Mouse (Mus musculus) right cerebral cortex, postnatal 25 days (tissue): ENCODE results near the gene Sarm1.

Experiments used
- DNase-seq: peaks from one replicate; pipeline ENCODE4 v3.0.0; 2022

Gene Sarm1

DNA sequence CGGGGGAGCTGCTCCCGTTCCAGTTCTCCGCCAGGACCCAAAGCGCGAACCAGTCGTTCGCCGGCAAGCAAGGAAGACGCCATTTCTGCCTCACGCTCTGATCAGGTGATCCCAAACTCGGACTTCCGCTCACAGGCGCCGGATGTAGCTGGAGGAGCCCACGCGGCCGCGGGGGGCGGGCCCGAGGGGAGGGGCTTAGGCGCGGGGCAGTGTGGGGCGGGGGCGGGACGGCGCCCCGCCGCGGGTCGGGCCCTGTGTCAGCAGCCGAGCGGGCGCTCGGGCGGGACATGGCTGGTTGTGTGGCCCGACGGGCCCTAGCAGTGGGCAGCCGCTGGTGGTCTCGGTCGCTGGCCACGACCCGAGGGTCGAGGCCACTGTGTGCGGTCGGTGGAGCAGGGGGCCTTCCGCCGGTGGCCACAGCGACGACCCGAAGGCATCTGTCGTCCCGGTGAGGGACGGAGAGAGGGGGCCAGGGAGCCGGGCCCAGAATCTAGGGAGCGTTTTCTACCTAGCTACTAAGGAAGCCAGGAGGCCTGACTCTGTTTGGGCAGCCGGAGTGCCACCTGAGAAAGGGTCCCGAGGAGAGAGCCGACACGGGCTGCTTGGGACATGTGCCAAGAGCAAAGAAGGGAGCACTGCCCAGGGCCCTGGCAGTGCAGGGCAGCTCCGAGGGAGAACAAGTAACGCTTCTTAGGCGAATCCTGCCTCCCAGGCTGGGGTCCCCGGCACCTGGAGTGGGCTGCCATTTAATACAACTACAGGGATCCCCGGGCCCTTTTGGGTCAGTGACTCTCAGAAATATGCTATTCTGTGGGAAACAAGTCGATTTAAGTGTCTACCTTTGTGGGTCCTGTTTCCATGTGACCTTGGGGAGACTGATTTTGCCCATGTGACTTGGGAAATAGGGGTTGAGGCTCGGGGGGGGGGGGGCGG lies 14.7 kb upstream of the Sarm1 start, which contains the start of the genes Tmem199 and Poldip2:
Gene Tmem199, minus strand, starts transcription at position 148 of the 933 bp plus-strand sequence.
Gene Poldip2, plus strand, starts transcription at position 169 of the 933 bp plus-strand sequence.
- peak; percentile 88 for DNase-seq

DNA sequence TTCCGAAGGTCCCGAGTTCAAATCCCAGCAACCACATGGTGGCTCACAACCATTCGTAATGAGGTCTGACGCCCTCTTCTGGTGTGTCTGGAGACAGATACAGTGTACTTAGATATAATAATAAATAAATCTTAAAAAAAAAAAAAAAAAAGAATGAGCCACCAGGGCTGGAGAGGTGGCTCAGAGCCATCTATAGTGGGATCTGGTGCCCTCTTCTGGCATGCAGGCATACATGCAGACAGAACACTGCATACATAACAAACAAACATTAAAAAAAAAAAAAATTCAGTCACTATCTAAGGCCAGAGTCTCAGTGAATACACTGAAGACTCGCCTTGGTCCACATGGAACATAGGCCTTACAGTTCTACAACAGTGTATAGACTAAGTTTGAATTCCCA lies 11.6 kb upstream of the Sarm1 start:
- DNase-seq = no peak

DNA sequence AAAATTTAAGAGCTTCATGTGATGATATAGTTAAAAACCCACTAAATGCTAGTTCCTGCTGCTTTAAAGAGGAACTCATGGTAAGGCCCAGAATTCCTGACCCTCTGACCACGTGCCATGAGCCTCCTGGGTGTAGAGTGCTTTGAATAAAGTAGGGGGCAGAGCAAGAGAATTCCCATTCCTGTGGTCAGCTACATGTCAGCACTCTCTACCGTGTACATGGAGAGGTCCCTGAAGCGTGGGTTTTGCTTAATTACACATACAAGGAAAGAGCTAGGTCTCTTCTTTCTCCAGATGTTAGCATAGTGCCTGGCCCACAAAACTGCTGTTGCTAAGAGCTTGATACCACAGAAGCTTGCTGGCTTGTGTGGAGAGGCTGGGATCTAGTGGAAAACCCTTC lies 7.9 kb upstream of the Sarm1 start:
- no peak for DNase-seq

DNA sequence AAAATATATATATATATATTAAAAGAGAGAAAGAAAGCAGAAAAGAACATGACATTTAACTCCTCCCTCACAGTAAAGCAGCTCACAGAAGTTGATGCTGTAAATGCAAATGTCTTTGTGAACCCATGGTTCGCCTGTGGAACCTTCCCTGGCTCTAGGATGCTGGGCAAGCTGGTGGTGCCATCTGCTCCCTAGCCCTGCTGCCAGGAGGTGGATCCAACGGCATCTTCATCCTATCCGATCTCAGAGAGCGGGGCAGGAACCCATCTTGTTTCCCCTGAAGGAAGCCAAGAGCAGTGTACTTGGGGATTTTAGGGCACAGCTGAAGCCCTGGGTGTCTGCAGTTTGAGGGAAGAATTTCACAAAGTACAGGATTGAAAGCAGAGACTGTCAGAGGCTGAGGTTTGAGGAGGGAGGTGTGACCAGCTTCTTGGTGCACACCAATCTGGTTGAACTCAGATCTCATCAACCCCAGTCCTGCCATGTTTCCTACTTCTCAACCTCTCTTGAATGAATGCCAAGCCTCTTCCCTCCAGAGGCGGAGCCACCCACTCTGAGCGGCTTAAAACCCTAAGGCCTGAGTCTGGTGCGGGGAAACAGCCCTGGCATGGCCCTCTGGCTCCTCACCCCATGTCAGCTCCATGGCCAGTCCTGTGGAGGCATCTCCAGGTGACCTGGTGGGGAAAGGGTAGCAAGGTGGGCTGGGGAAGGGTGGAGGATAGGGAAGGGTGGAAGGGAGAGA lies 5.5 kb upstream of the Sarm1 start, which contains the start of gene Sebox:
Gene Sebox, plus strand, starts transcription at position 539 of the 742 bp plus-strand sequence.
- DNase-seq = no peak

DNA sequence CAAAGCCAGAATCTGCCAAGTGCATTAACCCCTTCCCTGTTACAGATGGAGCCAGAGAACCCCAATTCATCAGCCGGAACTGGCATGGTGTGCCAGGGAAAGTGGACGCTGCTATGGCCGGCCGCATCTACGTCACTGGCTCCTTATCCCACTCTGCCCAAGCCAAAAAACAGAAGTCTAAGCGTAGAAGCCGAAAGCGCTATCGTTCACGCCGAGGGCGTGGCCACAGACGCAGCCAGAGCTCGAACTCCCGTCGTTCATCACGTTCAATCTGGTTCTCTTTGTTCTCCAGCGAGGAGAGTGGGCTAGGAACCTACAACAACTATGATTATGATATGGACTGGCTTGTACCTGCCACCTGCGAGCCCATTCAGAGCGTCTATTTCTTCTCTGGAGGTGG lies 4.0 kb upstream of the Sarm1 start:
- DNase-seq = no peak

DNA sequence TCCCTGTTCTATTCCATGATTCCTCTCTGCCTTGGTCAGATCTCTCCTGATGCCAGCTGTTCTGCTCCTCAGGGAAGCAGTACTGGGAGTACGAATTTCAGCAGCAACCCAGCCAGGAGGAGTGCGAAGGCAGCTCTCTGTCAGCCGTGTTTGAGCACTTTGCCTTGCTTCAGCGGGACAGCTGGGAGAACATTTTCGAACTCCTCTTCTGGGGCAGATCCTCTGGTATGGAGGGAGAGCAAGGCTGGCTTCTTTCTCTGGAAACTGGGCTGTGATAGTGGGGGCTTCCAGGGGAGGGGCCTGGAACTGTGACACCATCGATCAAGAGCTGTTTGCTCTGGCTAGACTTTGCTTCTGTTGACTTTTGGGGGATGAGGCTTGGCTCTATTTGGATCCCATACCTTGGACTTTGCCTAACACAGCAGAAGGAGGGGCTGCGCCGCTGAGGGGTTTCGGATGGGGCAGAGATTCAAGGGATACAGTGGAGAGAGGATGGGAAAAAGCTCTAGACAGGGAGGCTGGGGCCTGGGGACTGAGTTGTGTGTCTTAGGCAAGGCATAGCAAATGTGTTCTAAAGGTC lies 3.2 kb upstream of the Sarm1 start:
- DNase-seq = no peak

DNA sequence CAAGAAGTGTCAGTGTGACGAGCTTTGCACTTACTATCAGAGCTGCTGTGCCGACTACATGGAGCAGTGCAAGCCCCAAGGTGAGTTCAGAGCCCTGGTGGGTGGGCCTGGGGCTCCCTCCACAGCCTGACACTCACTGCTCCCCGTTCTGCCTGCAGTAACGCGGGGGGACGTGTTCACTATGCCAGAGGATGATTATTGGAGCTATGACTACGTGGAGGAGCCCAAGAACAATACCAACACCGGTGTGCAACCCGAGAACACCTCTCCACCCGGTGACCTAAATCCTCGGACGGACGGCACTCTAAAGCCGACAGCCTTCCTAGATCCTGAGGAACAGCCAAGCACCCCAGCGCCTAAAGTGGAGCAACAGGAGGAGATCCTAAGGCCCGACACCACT lies 2.0 kb upstream of the Sarm1 start:
- DNase-seq = no peak

DNA sequence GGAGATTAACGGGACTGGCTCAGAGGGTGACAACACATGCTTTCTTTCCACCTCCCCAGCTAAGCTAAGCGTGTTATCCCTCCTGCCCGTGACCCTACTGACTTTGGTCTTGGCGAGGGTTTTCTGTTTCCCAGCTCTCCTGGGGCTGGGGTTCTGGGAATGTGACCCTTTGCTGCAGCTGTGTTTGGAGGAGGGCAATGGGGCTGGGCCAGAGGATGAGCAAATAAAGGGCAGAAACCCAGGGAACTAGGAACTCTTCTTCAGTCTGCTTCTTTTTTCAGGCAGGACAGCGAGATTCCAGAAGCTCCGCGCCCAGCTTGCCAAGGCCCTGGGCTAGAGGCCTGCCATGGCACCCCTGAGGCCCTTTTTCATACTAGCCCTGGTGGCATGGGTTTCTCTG lies 1.4 kb upstream of the Sarm1 start, which contains the start of gene Vtn:
Gene Vtn, plus strand, starts transcription at position 88 of the 400 bp plus-strand sequence.
- DNase-seq = no peak

DNA sequence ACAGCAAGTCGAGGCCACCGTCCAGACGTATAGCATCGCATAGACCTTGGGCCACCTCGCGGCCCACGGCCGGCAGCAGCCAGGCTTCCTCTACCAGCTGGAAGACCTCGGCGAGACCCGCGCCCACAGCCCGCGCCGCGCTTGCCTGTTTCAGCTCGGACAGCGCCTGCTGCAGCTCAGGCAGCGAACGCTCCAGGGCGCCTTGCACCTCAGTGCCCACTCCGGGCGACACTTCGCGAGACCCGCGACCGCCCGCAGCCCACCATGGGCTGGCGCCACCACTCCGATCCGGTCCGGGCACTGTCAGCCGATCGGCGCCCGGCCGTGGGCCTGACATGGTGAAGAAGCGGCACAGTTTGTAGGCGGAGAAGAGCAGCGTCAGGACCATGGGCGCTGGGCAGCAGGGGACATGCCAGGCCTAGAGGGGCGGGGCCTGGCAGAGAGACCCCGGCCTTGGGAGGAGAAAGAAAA lies 448 bp downstream of the Sarm1 start:
- DNase-seq = peak; percentile 63

DNA sequence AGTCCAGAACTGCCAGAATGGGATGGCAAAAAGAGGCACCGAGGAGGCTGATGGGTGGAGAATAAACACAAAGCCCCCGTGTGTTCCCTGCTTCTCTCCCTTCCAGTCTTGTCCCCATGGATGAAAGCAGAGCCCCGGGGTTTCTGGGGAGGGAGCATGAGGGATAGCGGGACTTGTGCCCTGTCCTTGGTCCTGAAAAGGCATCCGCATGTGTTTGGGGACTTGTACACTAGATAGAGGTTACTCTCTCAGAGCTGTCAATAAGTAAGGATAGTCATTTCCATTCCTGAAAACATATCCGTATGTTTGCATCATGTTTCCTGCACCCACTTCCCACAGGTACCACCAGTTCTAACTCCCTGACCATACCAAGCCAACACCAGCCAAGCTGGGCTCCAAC lies 1.6 kb downstream of the Sarm1 start:
- no peak for DNase-seq

DNA sequence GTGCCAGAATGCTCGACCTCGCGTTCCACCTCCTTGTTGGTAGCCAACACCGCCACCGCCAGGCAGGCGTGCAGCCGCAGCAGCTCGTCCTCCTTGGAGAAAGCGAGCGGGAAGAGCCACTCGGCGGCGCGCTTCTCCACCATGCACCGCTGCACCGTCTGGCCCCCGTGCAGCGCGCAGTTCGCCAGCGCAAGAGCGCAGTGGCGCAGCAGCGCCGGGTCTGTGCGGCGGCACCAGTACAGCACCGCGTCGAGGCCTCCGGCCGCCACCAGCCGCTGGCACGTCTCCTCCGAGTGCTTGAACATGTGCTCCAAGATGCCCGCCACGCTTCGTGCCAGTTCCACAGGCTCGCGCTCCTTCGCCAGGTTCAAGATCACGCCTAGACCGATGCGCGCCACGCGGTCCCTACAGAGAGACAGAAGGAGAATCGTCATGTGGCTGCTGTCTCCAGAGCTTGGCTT lies 6.7 kb downstream of the Sarm1 start:
- peak; percentile 73 for DNase-seq

DNA sequence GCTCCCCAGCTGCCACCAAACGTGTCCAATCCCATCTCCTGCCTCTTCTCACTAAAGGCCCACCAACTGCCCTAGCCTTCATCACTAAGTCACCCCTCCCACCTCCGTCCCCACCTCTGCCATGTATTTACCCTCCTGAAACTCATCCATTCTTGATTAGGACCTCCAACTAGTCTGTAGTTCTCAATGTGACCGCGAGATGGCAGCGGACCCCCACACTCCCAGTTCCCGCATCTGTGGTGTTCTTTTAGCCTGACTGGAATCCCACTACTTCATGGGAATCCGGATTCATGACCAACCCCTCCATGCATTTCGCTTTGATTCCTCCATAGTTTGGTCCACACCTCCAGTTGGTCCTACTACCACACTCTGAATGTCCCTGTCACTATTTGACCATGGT lies 9.4 kb downstream of the Sarm1 start:
- peak; percentile 59 for DNase-seq

DNA sequence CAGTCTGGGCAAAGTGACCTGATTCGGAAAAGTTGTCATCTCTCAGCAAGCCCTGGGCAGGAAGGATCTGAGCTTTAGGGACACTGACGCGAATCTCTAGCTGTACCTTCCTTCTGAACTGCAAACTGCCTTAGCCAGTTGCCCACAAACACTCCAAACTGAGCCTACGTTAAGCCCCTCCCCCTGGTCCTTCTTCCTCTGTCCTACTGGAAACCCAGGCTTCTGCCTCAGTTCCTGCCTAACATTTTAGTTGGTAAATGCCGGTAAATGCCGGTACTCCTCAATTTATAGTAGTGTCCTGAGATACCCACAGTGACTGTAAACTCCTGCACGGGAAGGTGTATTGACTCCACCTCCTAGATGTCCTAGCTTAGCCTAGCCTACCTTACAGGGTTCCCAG lies 13.9 kb downstream of the Sarm1 start:
- DNase-seq = no peak

DNA sequence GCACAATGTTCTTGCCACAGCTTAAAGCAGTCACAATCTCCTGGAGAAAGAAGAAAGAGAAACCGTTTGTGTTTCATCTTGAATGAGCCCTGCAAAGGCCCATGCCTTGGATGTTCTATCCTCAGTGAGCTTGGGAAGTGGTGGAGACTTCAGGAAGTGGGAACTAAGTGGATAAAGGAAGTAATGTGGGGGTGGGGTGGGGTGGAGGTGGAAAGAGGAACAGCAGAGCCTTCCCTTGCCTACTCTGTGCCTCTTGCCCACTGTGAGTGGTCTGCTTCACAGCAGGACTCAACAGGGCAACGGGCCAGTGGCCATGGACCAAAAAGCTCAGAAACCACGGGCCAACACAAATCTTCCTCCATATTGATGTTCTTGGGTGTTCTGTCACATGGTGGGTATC lies 22.3 kb downstream of the Sarm1 start:
- DNase-seq = no peak

DNA sequence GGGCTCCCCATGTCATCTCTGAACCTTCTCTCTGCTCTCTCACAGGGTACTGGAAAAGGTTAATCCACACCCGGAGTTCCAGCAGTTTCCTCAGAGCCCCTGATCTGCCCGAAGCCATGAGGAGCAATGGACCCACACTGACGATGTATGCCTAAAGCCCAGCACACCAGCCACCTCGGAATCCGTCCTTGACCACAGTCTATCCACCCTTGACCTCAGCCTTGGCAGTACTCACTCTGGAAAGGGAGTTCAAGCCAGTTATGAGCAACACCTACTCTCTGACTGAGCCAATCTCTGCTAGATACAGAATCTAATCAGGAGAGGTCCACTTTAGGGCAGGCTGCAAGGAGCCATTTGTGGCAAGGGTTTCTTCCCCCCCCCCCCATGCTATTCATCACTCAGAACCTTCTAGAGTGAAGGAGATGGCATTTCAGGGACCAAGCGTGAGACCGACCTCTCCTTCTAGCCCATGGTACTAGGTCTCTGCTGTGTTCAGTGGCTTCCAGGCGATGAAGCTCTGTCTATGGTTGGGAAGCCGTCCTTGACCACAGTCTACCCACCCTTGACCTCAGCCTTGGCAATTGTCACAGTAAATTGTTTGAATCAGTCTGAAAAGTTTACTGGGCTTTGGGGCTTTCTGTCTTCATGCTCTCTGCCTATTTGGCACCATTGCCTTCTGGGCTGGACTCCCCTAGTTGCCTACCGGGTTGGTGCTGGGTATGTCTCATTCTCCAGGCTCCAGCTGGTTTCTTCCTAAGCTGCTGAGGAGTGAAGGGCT lies 26.0 kb downstream of the Sarm1 start:
- no peak for DNase-seq

DNA sequence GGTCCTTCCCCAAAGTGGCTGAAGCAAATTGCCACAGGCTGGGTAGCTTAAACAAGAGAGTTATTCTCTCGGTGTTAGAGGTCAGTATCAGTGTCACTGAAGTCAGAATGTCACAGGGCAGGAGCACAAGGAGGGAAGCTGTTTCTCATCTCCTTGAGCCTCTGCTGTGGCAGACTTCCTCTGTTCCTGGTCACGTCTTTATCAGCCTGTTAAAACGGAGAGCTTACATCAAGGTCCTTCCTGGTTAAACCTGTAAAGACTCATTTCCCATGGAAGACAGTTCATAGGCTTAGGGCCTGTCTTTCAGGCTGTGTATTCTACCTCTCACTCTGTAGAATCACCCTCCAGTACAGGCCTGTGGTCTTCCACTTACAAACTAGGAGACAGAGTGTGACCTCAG lies 29.6 kb downstream of the Sarm1 start:
- DNase-seq = no peak

DNA sequence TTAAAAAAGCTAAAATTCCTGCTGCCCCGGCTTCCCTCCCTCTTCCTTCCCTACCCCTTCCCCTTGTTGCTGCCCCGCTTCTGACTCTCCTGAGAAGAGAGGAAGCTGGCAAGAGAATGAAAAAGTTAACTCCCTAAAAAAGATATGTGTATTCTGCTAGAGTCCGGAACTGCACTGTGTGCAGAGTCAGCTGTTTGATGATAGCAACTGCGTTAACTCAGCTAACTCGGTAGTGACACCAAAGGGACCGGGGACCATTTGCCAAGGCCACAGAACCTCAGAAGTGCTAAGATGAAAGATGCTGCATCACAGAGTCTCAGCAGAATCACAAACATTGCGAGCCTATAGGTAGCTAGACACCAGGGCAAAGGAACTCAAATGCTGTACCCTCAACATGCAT lies 30.0 kb downstream of the Sarm1 start:
- DNase-seq = no peak

DNA sequence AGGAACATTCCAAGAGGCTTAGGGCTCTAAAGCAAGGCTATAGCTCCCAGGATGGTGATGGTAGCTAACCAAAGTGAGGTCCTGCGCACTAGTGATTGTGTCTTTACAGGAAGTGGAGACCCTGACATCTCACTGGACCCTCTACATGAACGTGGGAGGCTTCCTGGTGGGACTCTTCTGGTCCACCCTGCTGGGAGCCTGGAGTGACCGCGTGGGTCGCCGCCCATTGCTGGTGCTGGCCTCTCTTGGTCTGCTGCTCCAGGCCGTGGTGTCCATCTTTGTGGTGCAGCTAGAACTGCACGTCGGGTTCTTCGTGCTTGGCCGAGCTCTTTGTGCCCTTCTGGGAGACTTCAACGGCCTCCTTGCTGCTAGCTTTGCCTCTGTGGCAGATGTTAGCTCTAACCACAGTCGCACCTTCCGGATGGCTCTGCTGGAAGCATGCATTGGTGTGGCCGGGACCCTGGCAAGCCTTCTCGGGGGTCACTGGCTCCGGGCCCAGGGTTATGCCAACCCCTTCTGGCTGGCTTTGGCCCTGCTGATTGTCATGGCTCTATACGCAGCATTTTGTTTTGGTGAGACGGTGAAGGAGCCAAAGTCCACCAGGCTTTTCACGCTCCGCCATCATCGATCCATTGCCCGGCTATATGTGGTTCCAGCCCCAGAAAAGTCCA lies 31.2 kb downstream of the Sarm1 start:
- no peak for DNase-seq

DNA sequence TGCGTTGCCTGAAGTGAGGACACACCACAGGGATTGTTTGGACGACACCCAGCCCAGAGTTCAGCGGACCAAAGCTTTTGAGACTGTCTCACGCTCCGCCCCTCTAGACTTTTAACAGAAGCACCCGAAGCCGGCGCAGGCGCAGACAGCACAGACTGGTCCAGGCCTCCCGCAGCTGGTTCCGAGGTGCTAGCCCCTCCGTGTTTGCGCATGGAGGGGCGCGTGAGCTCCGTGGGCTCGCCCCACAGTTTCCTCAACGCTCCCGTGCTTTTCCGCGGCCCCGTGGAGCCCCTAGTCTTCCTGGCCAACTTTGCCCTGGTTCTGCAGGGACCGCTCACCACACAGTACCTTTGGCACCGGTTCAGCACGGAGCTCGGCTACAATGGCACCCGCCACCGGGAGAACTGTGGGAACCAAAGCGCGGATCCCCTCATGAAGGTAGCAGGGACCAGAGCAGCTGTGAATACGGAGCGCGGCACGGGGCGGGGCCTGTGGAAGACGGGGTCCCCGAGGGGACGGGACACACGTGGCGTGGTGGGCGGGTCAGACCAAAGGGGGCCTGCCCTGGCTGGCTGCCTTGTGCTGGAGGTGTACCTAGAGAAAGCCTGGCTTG lies 31.9 kb downstream of the Sarm1 start, which contains the start of gene Slc46a1:
Gene Slc46a1, plus strand, starts transcription at position 130 of the 613 bp plus-strand sequence.
- DNase-seq = peak; percentile 74

DNA sequence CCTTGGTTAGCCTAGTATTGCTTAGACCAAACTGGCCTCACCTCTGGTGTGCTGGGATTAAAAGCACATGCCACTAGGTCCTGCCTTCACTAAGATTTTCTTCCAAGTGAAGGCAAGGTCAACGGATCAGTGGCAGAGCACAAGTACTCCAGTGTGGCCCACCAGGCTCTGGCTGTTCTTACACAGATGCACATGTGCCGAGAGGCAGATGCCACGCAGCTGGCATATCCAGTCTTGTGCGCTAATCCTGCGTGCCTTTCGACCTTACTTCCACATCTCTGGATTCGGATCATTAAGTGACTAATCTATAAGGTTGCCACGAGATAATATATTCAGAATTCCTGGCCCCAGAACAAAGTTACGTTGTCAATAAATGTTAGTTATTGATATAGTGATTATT lies 32.4 kb downstream of the Sarm1 start:
- no peak for DNase-seq
